Mouse (Mus musculus) embryonic facial prominence, embryonic 11.5 days (tissue): Measurements from ENCODE around the gene Map10. TPM values are rescaled to one million over a fixed set of nuclear protein-coding genes. Genes with fewer than 3 reads are reported as not detected.
A peak's percentile ranks its signal among the peaks of the same experiment; 100 is the strongest.

Experiments
- ATAC-seq: fragments of 200-750 bp; cut with Nextera tagmentation; replicated peaks from 2 replicates; pipeline ENCODE4 v1.8.0; 2017; ENCODE audit warnings: low read depth; ENCODE audit not compliant: insufficient number of reproducible peaks, low FRiP score, low TSS enrichment
- DNase-seq: peaks from one replicate; pipeline ENCODE4 v3.0.0-alpha.2; 2015; ENCODE audit warnings: low spot score
- H3K27ac ChIP-seq: fragments of 300-500 bp; sonication (generic); replicated peaks from 2 replicates; pipeline ENCODE4 v1.5.1; 2014; ENCODE audit warnings: mild to moderate bottlenecking, low read depth, low read length, control low read depth
- H3K27me3 ChIP-seq: fragments of 300-500 bp; sonication (generic); 2 replicates; pipeline ENCODE4 v1.6.1; 2014; ENCODE audit warnings: mild to moderate bottlenecking, low read length, moderate library complexity, mixed read lengths; ENCODE audit not compliant: control insufficient read depth, insufficient read depth
- H3K36me3 ChIP-seq: fragments of 300-500 bp; sonication (generic); replicated peaks from 2 replicates; pipeline ENCODE4 v1.6.1; 2014; ENCODE audit warnings: low read depth, mild to moderate bottlenecking, low read length, moderate library complexity, mixed read lengths; ENCODE audit not compliant: control insufficient read depth, insufficient read depth
- H3K4me1 ChIP-seq: fragments of 300-500 bp; sonication (generic); 2 replicates; pipeline ENCODE4 v1.6.1; 2014; ENCODE audit warnings: low read length, mixed read lengths; ENCODE audit not compliant: control insufficient read depth, insufficient read depth
- H3K4me2 ChIP-seq: fragments of 300-500 bp; sonication (generic); 2 replicates; pipeline ENCODE4 v1.6.1; 2014; ENCODE audit warnings: low read depth, mild to moderate bottlenecking, control low read depth, low read length, moderate library complexity
- H3K4me3 ChIP-seq: fragments of 300-500 bp; sonication (generic); 2 replicates; pipeline ENCODE4 v1.5.1; 2014; ENCODE audit warnings: low read depth, low read length, control low read depth
- H3K9ac ChIP-seq: fragments of 300-500 bp; sonication (generic); replicated peaks from 2 replicates; pipeline ENCODE4 v1.6.1; 2014; ENCODE audit warnings: mild to moderate bottlenecking, control low read depth, low read length
- H3K9me3 ChIP-seq: fragments of 300-500 bp; sonication (generic); replicated peaks from 2 replicates; pipeline ENCODE4 v1.6.1; 2016; ENCODE audit warnings: mild to moderate bottlenecking, low read length, inconsistent platforms, mixed read lengths; ENCODE audit not compliant: control insufficient read depth
- WGBS: fragments of 180-500 bp; shearing (Covaris S2); extraction: QIAGEN DNeasy Blood & Tissue Kit; methylation state at CpG from one replicate; pipeline ENCODE4 v1.1.7; 2014; 5-methylcytosine and 5-hydroxymethylcytosine counted together
- polyA plus RNA-seq: library from polyadenylated mRNA; unstranded; fragments of >200 nt; fragmentation: Nextera tagmentation; extraction: Ambion mirVana; gene quantifications from 2 replicates; pipeline ENCODE4 v1.2.1, GENCODE M21; 2014

The Map10 gene
- polyA plus RNA-seq, 1 experiment from 2014 or later, result 8.4 TPM

DNA sequence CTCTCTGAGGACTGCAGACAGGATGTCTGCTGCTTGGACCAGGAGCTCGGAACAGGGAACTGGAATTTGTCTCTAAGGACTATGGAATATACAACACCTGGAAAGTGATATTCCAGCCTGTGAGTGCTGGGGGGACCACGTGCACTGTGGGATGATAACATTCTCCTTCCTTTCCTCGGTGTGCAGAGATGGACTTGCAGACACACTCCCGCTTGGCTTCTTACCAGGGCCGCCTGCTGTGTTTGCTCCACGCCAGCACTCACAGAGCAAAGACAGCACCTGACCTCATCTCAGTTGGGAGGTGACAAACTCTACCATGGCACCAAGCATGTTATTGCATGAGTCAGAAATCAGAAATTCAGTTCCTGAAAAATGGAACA is 7.0 kb upstream of the Map10 start:
- Histone ChIP-seq H3K27ac (no peak overlapping the region), H3K27me3 (no peaks in the 10 kb centered on the region), H3K36me3 (no peaks in the 10 kb centered on the region), H3K9me3 (no peaks in the 10 kb centered on the region), H3K4me3 (no peak overlapping the region), H3K9ac (no peak overlapping the region), H3K4me2 (no peak overlapping the region), H3K4me1 (no peaks in the 10 kb centered on the region)
- DNase-seq, result no peak
- 75% methylated on average over 6 of the region's 6 CpGs for WGBS
- ATAC-seq, result no peak

DNA sequence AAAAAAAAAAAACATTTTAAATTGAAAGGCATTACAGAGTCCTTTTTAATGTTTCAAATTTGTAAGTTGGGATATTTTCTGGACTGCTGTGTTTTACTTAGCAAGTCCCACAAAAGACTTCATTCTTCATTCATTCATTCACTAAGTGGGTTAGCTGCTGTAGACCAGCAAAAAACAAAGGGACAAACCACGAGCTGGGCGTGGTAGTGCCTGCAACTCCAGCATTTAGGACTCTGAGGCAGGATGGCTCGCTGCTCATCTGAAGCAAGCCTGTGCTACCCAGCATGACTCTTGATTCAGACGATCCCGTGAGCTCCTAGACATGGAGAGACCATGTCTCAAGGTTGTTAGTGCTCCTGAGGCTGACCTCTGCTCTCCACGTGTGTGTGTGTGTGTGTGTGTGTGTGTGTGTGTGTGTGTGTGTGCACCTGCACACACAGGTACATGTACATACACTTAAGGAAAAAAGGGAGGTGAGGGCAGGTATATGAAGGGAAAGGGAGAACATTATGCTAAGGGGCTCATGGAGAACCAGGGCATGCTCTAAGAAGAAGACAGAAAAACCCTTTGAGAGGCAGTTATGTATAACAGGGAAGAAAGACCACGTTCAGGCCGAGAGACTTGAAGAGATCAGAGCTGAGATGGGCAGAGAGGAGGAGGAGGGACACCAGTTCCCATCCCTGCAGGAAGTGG is 4.3 kb upstream of the Map10 start:
- no peak for DNase-seq
- Histone ChIP-seq H3K4me1 (no peaks in the 10 kb centered on the region), H3K27me3 (no peaks in the 10 kb centered on the region), H3K4me3 (no peak overlapping the region), H3K4me2 (no peak overlapping the region), H3K36me3 (no peaks in the 10 kb centered on the region), H3K9me3 (peaks cover under 1% of the 10 kb centered on the region; the same call in 1 of the 2 replicates), H3K27ac (no peak overlapping the region), H3K9ac (no peak overlapping the region)
- no peak for ATAC-seq
- WGBS, result 56% methylated on average over 8 of the region's 8 CpGs

DNA sequence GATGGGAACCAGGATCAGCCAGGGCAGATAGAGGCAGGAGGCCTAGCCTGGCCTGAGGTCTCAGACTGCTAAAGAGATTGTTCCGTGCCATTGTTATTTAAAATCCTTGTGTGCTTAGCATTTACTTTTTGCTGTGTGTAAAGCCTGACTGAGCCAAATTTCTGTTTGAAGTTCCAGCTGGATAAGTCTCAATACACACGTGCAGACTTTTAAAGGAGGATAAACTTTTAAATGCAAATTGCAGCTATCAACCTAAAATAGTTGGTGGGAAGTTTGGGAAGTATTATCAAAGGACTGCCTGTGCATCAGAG is 3.8 kb upstream of the Map10 start:
- Histone ChIP-seq H3K27ac (no peak overlapping the region), H3K4me1 (no peaks in the 10 kb centered on the region), H3K36me3 (no peaks in the 10 kb centered on the region), H3K9me3 (peaks cover 5% of the 10 kb centered on the region), H3K4me2 (no peak overlapping the region), H3K4me3 (no peak overlapping the region), H3K9ac (no peak overlapping the region), H3K27me3 (no peaks in the 10 kb centered on the region)
- no peak for DNase-seq
- no peak for ATAC-seq
- WGBS, result 30% methylated on average over 2 of the region's 2 CpGs

DNA sequence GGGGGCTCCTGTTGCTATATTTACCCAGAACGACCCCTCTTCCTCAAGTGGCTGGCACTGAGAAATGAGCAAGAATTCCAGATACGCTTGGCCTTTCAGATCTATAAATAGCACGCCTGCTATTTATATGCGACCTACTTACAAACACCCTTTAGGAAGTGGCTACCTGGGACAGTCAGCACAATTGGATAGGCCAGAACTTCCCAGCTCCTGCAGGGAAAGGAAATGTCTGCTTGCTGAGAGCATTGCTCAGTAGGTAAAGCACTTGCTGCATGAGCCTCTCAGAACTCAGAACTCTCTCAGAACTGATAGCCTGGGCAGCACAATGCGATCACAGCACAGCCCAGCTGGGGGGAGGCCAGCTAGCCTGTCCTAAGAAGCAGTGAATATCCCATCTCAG is 3.4 kb upstream of the Map10 start:
- Histone ChIP-seq H3K9me3 (peaks cover 9% of the 10 kb centered on the region), H3K36me3 (no peaks in the 10 kb centered on the region), H3K4me1 (no peaks in the 10 kb centered on the region), H3K27ac (no peak overlapping the region), H3K4me2 (no peak overlapping the region), H3K9ac (no peak overlapping the region), H3K4me3 (no peak overlapping the region), H3K27me3 (no peaks in the 10 kb centered on the region)
- DNase-seq (no peak), ATAC-seq (no peak)
- WGBS, result 37% methylated on average over 5 of the region's 5 CpGs

DNA sequence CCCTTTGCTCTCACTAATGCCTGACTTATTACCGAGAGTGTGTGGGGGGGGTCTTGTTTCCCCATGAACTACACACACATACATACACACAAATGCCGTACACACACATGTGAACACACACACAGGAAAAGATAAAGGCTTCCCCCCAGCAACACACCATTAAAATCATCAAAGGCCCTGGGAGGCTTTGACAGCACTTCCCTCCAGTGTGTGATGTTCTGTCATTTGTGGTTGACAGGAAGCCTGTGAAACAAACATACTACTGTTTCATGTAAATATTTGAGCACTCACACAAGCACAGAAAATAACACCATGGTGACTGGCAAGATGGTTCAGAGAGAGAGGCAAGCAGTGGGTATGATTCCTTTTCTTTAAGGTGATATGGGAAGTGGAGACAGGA is 2.4 kb upstream of the Map10 start:
- no peaks in the 10 kb centered on the region for H3K27me3 ChIP-seq
- peaks cover 16% of the 10 kb centered on the region for H3K9me3 ChIP-seq
- DNase-seq, result no peak
- no peak overlapping the region for H3K4me3 ChIP-seq
- no peak overlapping the region for H3K4me2 ChIP-seq
- no peak overlapping the region for H3K9ac ChIP-seq
- no peak overlapping the region for H3K27ac ChIP-seq
- no peak for ATAC-seq
- H3K36me3 ChIP-seq, result no peaks in the 10 kb centered on the region
- WGBS, result 82% methylated on average over 2 of the region's 2 CpGs
- no peaks in the 10 kb centered on the region for H3K4me1 ChIP-seq

DNA sequence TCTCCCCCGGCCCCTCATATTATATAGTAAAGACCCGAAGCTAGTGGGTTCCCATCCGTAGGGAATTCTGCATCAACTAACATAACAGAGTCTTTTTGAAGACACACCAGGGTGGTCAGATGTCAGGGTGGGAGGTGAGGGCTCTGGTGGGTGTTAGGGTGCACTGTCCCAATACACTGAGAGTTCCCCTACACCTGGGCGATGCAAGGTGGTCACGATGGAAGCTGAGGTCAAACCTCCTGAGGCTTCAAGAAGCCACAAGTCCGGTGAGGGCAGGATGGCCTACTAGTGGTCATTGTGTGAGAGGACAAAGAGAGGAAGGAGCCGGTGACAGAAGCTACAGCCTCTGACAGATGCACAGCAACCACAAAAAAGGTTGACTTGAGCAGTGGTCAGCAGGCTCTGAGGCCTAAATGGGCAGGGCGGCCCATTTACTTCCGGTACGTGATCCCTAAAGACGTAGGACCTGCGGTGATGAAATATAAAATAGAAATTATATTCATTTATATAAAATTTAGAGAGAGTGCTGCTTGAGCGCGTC is 389 bp upstream of the Map10 start:
- Histone ChIP-seq H3K9me3 (peaks cover 16% of the 10 kb centered on the region), H3K36me3 (no peaks in the 10 kb centered on the region), H3K4me3 (peak overlapping the region; percentile 54; the same call in 1 of the 2 replicates), H3K27ac (no peak overlapping the region), H3K4me2 (peak overlapping the region; percentile 94), H3K4me1 (no peaks in the 10 kb centered on the region), H3K9ac (no peak overlapping the region), H3K27me3 (no peaks in the 10 kb centered on the region)
- ATAC-seq (0 out of 2 replicates have a peak, but pooled peaks have one; percentile 40), DNase-seq (no peak)
- WGBS, result 81% methylated on average over 14 of the region's 14 CpGs

DNA sequence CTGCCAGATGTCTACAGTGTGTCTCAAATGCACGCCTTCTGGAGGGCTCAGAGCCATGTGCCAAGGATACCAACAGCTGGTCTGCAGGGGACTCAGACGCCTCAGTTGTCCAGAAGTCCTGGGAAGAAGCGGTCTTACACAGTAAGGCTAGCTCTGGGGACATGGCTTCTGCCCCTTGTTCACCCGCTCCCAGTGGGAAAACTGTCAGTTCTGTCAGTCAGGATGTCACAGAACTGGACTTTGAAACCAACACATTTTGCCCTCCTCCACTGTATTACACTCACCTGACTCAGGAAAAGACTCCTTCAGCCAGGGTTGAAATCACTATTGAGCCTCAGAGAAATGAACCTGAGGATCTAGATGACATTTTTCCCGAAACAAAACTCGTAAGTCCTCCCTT is 802 bp downstream of the Map10 start:
- Histone ChIP-seq H3K9me3 (peaks cover 16% of the 10 kb centered on the region), H3K4me3 (peak overlapping the region; percentile 54), H3K4me1 (no peaks in the 10 kb centered on the region), H3K36me3 (no peaks in the 10 kb centered on the region), H3K27me3 (no peaks in the 10 kb centered on the region), H3K27ac (no peak overlapping the region), H3K4me2 (peak overlapping the region; percentile 94), H3K9ac (no peak overlapping the region; the same call in 1 of the 2 replicates)
- no peak for DNase-seq
- 96% methylated on average over 6 of the region's 6 CpGs for WGBS
- no peak for ATAC-seq

DNA sequence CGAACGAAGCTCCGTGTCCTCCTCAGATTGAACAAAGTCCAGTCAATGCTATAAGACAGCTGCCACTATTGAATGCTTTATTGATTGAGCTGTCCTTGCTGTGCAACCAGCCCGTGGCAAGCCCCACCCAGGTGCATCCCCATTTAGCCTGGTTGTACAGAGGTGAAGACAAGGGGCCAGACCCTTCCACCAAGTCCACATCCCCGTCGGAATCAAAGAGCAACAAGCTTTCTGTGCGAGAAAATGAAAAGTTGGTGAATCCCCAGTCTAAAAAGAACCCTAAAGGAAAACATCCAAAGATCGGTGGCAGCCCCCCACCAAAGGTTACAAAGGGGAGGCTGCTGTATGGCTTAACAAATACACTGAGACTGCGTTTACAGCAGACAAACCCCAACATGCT is 1.3 kb downstream of the Map10 start:
- no peak for ATAC-seq
- DNase-seq, result no peak

More for the DNA sequence above, 1.3 kb downstream of the Map10 start:
- Histone ChIP-seq H3K9ac (no peak overlapping the region), H3K4me2 (no peak overlapping the region), H3K9me3 (peaks cover 16% of the 10 kb centered on the region), H3K27me3 (no peaks in the 10 kb centered on the region), H3K27ac (no peak overlapping the region), H3K4me3 (no peak overlapping the region), H3K36me3 (no peaks in the 10 kb centered on the region), H3K4me1 (no peaks in the 10 kb centered on the region)
- 92% methylated on average over 9 of the region's 9 CpGs for WGBS
